Mouse (Mus musculus) G1E (cell line): ENCODE measurements at regions not wholly inside any gene's neighbourhood (a gene's known extent, or its start where the extent isn't known, plus 50 kb on each side); places are given as distances from the start of the nearest gene placed in this dataset.

Experiments
- CTCF ChIP-seq: IDR thresholded peaks from 2 replicates; pipeline ENCODE4 v1.5.1; 2012; ENCODE audit warnings: low read depth, low read length, inconsistent platforms, mixed read lengths
- GATA2 ChIP-seq: IDR thresholded peaks from 2 replicates; pipeline ENCODE4 v1.6.1; 2012; ENCODE audit warnings: low read depth, low read length, inconsistent platforms, borderline replicate concordance

- TF ChIP-seq CTCF (no peak), GATA2 (no peak)
Observed at GRCm38 (mm10) chr13:106710580-106710979, 226.2 kb downstream of the Ipo11 start.
